Mouse (Mus musculus) spleen, adult 18-20 months (tissue): ENCODE measurements around the gene Ythdf2.
"Not testable (repeated sequence)": the region's sequence is repeated elsewhere in the genome, so short reads cannot be mapped to it uniquely, and the experiment has no call there.

Experiments
- DNase-seq, 2 experiments: peaks; one replicate each; pipeline ENCODE4 v3.0.0; 2022; ENCODE audit warnings: mixed read lengths in 2 of 2

Ythdf2 gene

DNA sequence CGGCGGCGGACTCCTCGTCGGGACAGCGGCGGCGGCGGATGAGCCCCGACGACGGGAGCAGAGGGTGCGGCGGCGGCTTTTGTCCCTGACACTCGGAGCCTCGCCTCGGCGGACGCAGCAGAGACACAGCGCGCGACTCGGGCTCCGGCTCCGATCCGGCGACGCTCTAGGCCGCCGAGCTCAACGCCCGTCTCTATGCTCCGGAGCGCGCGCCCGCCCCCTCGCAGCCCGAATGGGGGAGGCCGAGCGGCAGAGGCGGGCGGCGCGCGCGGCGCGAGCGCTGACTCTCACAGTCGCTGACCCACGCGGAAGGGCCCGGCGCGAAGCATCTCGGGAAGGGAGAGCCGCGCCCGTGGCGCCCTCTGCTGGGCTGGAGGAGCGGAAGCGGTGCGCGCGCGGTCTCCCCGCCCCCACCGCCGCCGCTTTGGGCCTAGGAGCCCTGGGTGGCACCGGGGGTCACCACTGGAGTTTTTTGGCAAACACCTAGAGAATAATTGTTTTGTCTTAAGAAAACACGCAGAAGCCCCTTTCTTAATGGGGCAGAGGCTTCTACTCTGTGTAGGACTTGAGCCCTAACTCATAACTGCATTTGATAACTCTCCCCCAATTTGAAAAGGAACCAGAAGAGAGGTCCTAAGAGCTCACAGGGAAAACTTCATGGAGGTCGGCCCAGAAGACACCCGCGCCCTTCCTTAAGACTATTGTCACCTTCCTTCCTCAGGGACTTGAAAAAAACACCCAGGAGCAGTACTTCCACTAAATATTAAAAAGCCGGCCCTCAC is at the start of gene Ythdf2:
Gene Ythdf2, minus strand, starts transcription at position 351 of the 782 bp plus-strand sequence.
- peak; percentile 95 to 97 for DNase-seq

DNA sequence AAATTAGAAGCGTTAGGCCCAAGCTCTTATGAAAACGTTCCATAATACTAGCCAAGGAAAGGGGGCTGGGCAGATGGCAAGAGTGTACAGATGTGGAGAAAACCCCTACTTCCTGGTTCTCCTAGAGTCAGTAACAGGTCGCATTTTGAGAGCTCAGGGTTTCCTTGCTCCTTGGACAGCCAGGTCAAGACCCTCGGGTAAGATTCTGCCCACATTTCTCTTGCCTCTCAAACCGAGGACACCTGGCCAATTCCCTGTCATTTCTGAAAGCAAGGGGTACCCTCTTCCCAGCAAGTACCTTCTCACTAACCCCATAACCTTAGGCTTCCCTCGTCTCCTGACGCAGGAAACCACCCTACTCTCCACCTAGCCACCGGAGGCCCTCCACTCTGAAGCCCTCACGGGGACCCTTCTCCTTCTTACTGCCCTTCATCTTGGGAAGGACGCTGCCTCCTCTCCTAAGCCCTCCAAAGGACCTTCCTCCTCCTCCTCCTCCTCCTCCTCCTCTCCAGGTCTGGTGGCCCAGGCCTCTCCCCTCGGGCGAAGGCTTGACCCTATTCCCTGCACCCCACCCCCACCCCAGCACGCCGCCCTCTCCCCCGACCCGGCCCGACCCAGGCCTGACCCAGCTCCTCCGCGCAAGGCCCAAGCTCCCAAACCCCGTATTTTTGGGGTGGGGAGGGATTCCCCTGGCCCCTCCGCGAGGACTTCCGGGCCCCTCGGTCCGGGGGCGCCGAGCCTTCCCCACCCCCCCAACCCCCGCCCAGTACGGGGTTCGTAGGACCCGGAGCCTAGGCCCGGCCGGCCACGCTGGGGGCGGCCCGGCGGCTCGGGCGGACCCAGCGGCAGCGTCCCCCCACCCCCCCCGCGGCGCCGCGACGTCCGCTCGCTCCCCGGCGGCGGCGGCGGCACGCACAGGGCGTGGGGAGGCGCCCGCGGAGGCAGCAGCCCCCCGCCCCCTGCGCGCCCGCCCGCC is 48.6 kb upstream of the Ythdf2 start:
- peak; percentile 43 to 46 for DNase-seq

DNA sequence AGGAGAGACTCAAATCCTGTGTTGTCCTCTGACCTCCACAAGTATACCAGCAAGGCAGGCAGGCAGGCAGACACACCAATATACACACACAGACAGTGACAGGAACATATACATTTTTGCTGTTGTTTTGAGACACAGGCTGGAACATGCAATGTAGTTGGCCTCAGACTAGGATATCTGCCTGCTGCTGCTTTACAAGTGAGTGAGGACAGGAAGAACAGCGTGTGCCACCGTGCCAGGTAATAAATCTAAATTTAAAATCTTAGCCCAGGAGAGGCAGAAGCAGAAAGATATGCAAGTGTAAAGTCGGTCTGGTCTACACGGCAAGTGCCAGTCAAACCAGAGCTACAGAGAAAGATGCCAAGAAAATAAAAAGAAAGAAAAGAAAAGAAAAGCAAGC is 47.1 kb upstream of the Ythdf2 start:
- DNase-seq: no peak

DNA sequence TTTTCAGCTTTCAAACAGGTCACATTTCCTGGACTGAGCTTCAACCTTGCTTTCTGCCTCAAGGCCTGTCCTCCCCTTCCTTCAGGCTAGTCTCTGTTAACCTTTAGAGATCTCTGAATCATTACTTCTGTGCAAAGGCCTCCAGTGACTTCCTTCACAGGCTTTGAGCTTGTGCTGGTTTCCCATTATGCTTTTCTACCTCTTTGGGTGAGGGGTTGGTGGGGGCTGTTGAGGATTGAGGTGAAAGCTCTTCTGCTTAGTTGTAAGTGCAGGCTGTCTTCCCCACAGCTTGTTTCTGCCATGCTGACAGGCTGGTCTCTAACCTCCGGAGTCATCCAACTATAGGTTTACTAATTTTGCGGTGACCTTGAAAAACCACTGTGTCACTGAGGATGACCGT is 44.3 kb upstream of the Ythdf2 start:
- no peak for DNase-seq

DNA sequence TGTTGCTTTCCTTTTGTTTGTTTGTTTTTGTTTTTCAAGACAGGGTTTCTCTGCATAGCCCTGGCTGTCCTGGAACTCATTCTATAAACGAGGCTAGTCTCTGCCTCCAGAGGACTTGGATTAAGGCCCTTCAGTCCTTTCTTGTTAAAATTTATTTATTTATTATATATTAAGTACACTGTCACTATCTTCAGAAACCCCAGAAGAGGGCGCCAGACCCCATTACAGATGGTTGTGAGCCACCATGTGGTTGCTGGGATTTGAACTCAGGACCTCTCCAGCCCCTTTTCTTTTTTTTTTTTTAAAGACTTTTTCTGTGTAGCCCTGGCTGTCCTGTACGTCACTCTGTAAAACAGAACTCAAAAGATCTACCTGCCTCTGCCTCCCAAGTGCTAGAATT is 42.9 kb upstream of the Ythdf2 start:
- DNase-seq: no peak

DNA sequence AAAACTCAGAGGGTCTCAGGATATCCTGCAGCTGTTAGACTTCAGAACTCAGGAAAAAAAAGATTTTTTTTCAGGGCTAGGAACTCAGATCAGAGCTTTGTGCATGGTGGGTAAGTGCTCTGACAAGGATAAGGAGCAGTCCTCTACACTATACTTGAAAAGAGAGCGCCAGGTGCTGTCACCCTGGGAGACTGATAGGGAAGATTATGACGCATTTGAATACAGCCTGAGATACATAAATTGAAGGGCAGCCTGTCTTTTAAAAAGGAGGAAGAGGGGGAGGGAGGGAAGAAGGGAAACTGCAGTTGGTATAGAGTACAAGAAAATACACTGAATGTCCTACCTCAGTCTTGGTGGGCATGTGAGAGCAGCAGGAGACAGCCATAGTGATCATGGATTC is 41.5 kb upstream of the Ythdf2 start:
- no peak for DNase-seq

DNA sequence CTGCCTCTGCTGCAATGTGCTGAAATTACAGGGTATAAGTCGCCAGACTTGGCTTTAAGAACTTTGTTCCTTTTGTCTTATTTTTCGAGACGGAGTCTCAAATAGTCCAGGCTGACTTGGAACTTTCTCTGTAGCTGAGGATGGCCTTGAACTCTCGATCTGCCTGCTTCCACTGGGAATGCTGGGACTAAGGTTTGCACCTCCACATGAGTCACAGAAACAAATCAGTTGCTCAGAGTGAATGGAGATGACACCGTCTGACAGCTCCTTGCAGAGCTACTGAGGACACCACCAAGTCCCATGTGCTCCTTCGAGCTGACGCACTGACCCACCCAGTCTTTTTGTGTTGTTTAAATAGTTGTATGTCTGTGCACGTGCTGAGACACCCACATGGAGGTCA is 41.0 kb upstream of the Ythdf2 start:
- DNase-seq: no peak

DNA sequence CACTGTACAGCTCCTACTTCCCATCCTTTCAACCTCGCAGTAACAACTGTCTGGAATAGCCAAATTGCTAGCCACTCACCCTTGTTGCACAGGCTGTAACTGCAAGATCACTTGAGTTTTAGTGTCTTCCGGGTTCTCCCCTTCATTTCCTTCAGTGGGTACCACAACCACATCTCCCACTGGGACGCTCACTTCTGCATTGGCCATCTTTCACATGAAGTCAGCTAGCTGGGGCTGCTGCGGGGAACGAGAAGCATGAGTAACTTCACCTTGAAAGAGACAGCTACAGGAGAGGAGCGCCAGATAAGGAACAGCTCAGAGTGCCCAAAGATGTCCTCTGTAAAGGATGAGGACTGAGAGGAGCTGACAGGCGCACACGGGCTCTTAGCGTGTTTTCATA is 39.5 kb upstream of the Ythdf2 start:
- peak; percentile 39 to 49 for DNase-seq

DNA sequence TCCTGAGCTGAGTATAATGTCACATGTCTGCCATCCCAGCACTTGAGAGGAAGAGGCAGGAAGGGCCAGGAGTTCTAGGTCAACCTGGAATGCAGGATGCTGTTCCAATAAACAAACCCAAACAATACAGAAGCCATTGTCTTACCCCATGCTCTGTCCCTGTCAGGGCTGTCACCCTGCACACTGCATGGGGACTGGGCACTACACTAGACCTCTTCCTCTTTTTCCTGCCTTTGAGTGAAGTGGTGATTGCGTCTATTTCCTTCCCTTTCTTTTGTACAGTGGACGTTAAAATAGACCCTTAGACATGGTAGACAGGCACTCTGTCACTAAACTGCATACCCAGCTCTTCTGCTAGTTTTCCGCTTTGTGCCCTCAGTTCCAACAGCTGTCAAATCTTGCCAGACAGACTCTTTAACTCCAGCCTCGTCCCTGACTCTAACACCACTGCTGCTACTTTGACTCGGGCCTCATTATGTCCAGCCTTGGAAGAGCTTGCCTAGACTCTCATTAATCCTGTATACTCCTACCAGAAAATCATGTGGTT is 35.4 kb upstream of the Ythdf2 start:
- no peak for DNase-seq

DNA sequence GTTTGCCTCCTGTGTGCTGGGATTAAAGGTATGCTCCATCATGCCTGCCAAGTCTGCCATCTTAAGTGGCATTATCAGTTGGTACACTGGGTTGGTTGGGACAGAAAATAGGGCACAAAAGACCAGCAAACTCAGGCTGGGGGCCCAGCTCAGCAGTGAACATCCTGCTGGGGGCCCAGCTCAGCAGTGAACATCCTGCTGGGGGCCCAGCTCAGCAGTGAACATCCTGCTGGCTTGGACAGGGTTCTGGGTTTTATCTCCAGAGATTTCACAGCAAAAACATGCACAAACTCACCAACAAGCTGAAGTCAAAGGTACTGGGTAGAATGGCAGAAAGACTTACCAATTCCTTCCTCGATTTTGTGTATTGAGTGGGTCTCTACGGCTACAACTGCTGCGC is 33.5 kb upstream of the Ythdf2 start:
- no peak for DNase-seq

DNA sequence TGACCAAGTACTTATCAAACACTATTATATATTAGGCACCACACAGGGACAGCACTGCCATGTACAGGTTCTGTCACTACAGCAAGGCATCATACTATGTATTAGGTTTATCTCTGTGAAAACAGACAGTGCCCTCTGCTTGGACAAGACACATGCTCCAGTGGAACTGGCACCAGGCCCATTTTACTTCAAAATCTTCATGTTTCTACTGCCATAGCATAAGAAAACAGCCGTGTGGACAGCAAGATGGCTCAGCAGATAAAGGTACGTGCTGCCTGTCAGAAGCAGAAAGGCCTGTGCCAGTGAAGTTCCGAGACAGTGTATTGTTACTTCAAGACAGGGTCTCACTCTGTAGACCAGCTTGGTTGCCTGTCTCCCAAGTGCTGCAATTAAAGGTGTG is 29.1 kb upstream of the Ythdf2 start:
- no peak for DNase-seq

DNA sequence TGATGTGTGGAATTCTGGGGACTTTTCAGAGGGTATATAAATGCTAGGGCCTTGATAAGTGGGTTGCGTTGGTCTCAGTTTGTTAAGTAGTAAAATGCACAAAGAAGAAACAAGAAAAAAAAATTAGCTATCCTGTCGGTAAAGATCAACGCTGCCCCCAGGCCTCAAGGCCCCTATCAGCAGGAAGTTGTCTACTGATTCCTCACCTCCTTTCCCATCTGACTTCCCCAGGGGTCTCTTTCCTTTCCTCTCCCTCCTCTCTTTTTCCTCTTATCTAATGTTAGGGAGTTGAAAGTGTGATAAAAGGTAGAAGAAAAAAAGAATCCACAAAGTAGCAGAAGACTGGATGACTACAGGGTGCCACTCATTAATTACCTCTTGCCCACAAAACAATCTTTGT is 28.3 kb upstream of the Ythdf2 start:
- DNase-seq: no peak

DNA sequence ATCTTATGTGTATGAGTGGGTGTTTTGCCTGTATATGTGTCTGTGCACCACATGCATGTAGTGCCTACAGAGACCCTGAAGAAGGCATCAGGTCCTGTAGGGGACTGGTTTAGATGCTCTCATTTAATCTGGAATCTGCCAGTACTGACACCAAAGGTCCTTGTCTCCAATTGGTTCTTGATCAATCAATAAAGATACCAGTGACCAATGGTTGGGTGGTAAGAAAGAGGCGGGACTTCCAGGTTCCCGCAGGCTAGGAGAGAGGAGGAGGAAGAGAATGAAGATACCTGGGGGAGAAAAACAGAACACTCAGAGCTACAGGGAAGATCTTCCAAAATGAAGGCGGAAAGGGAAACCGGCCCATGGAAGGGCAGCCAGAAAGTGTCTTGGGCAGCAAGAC is 26.3 kb upstream of the Ythdf2 start:
- DNase-seq: no peak

DNA sequence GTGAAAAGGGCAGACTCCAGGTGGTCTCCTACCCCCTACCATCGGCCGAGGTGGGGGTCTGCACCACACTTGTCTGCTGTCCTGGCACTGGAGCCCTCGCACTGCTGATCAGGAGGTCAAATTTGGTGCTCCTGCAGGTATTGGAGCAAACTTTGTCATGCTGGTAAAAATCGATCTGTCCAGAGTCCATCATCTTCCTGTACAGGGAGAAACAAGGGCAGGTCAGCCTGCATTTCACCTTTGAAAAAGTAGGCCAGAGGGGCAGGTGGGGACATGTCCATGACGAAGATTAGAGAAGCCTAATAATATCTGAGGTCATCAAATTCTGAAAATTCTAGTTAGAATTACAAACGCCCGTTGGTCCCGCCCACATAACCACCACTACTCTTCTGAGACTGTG is 22.6 kb upstream of the Ythdf2 start:
- DNase-seq: no peak

DNA sequence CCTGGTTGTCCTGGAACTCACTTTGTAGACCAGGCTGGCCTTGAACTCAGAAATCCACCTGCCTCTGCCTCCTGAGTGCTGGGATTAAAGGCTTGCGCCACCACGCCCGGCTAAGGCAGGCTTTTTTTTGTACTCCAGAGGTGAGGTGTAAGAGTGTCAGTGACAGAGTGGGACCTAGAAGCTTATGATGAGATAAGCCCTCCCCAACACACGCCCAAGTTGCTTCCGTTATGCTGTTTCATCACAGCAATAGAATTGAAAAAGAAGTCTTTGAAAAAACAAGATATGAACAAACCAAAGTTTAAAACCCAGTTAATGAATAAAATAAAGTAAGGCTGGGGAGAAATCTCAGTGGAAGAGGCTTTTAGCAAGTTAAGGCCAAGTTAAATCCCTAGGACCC is 18.3 kb upstream of the Ythdf2 start:
- DNase-seq: no peak

DNA sequence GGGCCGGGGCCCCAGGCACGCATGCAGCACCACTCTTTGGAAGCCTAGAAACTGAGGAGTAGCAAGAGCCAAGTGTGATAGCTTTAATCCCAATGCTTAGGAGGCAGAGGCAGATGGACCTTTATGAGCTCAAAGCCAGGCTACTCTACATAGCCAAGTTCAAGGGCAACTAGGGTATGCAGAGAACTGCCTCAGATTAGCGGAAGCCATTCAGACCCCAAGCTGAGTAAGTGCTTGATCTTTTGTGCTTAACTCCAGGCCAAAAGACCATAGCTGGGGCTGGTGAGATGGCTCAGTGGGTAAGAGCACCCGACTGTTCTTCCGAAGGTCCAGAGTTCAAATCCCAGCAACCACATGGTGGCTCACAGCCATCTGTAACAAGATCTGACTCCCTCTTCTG is 9.9 kb upstream of the Ythdf2 start:
- not testable (repeated sequence) for DNase-seq

DNA sequence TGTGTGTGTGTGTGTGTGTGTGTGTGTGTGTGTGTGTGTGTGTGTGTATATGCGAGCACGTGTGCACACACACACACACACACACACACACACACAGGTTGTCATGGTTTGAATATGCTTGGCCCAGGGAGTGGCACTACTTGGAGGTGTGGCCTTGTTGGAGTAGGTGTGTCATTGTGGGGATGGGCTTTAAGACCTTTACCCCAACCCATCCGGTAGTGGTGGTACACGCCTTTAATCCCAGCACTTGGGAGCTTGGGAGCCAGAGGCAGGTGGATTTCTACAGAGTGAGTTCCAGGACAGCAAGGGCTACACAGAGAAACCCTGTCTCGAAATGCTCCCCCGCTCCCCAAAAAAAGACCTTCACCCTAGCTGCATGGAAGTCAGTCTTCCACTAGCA is 6.3 kb upstream of the Ythdf2 start:
- DNase-seq: not testable (repeated sequence)

DNA sequence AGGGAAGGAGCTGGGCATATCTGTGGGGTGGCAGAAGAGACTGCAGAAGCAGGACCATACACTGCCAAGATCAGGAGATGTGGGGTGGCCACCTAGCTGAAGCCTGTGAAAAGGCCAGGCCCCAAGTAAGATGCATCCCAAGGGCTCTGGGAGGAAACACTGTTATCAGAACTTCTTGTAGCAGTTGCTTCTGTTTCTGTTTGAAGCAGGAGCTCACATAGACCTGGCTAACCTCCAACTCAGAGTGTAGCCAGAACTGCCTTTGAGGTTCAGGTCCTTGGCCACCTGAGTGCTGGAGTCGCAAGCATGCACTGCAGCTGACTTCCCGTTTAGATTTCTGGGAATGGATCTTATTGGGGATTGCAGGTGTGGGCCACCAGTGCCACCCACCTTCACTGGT is 5.7 kb upstream of the Ythdf2 start:
- no peak for DNase-seq

DNA sequence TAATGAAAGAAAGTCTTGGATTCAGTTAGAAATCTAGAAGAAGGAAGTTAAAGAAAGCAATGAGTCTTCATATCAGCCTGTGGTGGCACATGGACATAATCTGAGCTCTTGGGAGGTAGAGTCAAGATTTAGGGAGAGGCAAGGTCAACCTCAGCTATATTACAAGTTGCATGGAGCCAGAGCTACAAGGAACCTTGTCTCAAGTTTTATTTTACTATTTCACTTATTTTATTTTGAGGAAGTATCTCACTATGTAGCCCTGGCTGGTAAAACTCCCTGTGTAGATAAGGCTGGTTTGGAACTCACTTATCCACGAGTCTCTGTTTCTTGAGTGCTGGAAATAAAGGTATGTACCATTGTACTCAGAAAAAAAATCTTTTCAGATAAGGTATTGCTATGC is 4.5 kb upstream of the Ythdf2 start:
- DNase-seq: no peak

DNA sequence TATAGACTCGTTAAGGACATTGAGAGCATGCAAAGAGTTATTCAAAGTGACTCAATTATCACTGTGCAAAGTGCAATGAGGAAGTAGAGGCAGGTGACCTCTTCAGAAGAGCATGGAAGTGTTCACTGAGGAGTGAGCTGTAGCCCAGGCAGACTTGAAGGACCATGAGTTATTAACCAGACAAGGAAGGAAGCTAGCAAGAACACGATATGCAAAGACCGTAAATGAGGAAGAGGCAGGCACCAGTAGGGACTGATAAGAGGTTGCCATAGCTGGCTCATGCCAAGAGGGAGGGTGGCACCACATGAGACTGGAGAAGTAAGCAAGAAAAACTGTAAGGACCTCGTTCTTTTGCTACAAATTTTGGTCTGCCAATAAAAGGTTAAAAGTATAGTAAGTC is 2.7 kb upstream of the Ythdf2 start:
- peak in 1 of 2 experiments; percentile 24 for DNase-seq

DNA sequence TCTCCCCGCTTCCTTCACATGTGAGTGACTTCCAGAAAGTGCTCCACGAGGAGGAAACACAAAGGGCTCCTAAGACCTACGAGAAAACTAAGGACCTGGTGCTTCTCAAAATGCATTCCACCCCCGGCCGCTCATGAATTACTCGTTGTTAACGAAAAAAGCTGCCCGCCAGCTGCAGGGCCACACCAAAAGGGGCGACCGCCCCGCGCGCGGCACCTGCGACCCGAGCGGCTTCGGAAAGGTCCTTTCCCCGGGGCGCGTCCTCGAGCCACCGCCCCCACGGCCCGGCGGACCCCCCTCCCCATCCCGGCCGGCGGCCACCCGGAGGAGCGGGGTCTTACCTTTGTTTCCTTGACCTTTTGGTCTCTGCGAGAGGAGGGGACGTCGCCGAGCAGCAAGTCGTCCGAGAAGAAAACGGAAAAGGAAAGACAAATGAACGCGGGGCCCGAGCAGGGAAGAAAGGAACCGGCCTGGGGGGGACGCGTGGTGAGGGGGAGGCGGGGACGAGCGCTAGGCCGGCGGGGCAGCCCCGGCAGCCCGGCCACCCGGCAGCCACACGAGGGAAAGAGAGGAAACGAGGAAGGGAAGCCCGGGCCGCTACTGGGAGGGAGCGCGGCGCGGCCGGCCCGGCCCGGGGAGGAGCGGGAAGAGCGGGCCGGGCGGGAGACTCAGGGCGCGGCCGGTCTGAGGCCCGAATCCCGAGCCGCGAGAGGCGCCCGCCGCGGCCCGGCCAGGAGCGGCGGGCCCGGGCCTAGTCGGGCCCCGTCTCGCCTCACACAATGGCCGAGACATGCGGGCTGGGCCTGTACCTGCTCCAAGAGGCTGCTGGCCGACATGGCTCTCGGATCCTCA is 786 bp downstream of the Ythdf2 start:
- peak; percentile 34 to 37 for DNase-seq

DNA sequence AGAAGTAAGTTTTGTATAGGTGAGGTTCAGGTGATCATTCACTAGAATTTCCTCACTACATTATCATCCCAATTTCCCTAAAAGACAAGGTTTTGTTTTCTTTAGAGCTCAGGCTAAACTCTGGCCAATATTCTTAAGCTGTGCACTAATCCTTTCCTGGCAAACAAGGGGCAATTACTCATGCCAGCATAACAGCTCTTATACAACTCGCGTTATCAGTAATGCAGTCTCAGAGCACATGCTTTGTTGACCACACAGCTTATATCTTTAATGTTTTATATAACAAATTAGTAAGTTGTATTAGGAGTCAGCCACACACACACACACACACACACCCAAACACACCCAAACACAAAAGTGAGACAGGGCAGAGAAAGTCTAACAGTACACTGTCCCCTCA is 1.8 kb downstream of the Ythdf2 start:
- DNase-seq: no peak

DNA sequence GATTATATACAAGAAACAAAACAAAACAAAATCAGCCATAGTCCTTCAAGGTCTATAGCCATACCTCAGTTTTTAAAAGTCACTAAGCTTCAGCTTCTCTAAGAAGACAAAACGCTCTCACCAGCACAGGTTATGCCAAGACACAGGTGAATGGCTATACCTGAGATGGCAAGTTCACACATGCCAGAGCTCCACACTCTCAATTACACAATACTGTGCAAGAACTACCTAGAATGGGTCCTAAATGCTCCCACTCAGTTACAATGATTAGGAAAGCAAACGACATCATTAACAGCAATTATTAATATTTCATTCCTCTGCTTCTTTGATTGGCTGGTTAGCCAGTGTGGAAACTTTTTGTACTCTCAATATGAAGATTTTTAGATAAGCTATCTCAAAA is 2.8 kb downstream of the Ythdf2 start:
- DNase-seq: no peak
